Mouse (Mus musculus) limb, embryonic 15.5 days (tissue): ENCODE data around the gene Stx8. TPM values are rescaled to one million over a fixed set of nuclear protein-coding genes. Genes with fewer than 3 reads are reported as not detected.

Experiments used
- ATAC-seq: fragments of 200-750 bp; cut with Nextera tagmentation; 2 replicates; pipeline ENCODE4 v1.8.0; 2017; ENCODE audit warnings: low read depth, moderate TSS enrichment; ENCODE audit not compliant: insufficient number of reproducible peaks, low FRiP score, low TSS enrichment
- H3K27ac ChIP-seq: fragments of 300-500 bp; sonication (generic); 2 replicates; pipeline ENCODE4 v1.5.1; 2015; ENCODE audit warnings: moderate library complexity, mild to moderate bottlenecking, inconsistent platforms
- H3K27me3 ChIP-seq: fragments of 300-500 bp; sonication (generic); 2 replicates; pipeline ENCODE4 v1.6.1; 2015; ENCODE audit warnings: inconsistent platforms
- H3K36me3 ChIP-seq: fragments of 300-500 bp; sonication (generic); 2 replicates; pipeline ENCODE4 v1.6.1; 2015; ENCODE audit warnings: inconsistent platforms
- H3K4me1 ChIP-seq: fragments of 300-500 bp; sonication (generic); 2 replicates; pipeline ENCODE4 v1.6.1; 2015; ENCODE audit warnings: inconsistent platforms
- H3K4me2 ChIP-seq: fragments of 300-500 bp; sonication (generic); 2 replicates; pipeline ENCODE4 v1.6.1; 2015; ENCODE audit warnings: mild to moderate bottlenecking, inconsistent platforms
- H3K4me3 ChIP-seq: fragments of 300-500 bp; sonication (generic); 2 replicates; pipeline ENCODE4 v1.5.1; 2015; ENCODE audit warnings: mild to moderate bottlenecking, inconsistent platforms
- H3K9ac ChIP-seq: fragments of 300-500 bp; sonication (generic); 2 replicates; pipeline ENCODE4 v1.6.1; 2015; ENCODE audit warnings: inconsistent platforms
- H3K9me3 ChIP-seq: fragments of 300-500 bp; sonication (generic); 2 replicates; pipeline ENCODE4 v1.6.1; 2016; ENCODE audit warnings: inconsistent platforms
- WGBS: fragments of 180-500 bp; shearing (Covaris S2); methylation state at CpG from one replicate; pipeline ENCODE4 v1.1.7; 2015; 5-methylcytosine and 5-hydroxymethylcytosine counted together
- polyA plus RNA-seq: library from polyadenylated mRNA; unstranded; fragments of >200 nt; fragmentation: Nextera tagmentation; extraction: Ambion mirVana; gene quantifications from 2 replicates; pipeline ENCODE4 v1.2.1, GENCODE M21; 2015

Stx8 gene
- polyA plus RNA-seq, 1 experiment from 2014 or later, result 64.4 TPM

DNA sequence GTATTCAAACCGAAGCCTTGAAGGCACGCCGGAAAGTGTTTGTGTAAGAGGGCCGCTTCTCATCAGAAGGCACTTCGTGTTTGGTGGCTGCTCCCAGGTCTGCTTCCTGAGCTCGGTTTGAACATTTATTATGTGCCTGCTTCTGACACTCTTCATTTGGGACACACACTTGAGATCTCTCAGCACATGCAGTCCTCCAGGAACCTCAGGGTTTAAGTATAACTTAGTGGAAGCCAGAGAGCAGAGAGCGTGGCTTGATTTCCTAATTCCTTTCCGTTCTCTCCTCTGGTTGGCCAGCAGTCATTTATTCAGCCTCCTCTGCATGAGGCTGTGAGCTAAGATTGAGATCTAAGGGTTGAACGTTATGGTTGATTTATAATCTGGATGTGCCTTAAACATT lies 71.1 kb downstream of the Stx8 start:
- Histone ChIP-seq H3K27ac (no peak overlapping the region), H3K4me1 (peaks cover 12% of the 10 kb centered on the region)

DNA sequence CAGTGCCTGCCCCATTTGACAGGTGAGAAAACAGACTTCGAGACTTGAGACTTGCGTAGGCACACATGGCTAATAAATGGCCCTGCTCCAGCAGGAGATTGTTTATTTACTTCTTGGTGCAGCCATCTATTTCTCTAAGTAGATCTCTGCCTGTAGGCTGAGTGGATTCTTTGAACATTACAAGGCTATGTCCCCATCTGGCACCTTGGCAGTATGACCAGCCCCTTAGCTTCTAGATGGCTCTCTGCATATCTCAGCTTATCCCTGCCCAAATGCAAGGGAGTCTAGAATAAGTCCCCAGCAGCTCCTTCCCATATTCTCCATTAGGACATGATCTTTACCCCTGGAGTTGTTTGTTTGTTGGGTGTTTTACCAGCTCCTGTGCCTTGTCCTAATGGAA lies 72.1 kb downstream of the Stx8 start:
- 74% methylated on average over 2 of the region's 2 CpGs for WGBS
- Histone ChIP-seq H3K36me3 (no peaks in the 10 kb centered on the region), H3K4me2 (no peak overlapping the region), H3K4me1 (peaks cover 12% of the 10 kb centered on the region), H3K27ac (no peak overlapping the region), H3K4me3 (no peak overlapping the region), H3K9ac (no peak overlapping the region), H3K9me3 (no peaks in the 10 kb centered on the region), H3K27me3 (no peaks in the 10 kb centered on the region)
- ATAC-seq, result no peak

More for the DNA sequence above, 71.1 kb downstream of the Stx8 start:
- Histone ChIP-seq H3K9me3 (no peaks in the 10 kb centered on the region), H3K27me3 (no peaks in the 10 kb centered on the region), H3K4me2 (no peak overlapping the region), H3K36me3 (no peaks in the 10 kb centered on the region), H3K4me3 (no peak overlapping the region), H3K9ac (no peak overlapping the region)
- no peak for ATAC-seq
- WGBS, result 65% methylated on average over 9 of the region's 9 CpGs

DNA sequence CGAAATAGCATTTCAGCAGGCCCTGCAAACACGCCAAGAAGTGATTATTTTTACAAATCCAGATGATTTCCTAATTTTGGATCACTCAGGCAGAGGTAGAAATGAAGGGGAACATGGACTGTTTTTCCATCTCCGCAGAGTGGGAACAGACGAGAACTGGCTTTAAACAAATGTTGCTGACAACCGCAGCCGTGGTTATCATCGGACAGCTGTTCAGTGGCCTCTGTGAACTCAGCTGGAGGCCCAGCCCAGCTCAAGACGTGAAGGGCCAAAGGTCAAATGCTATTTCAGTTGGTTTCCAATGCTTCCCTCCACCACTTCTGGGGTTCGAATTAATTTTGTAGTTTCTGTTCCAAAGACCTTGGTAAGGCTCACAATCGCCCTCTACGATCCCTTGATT lies 78.2 kb downstream of the Stx8 start:
- no peak overlapping the region for H3K4me3 ChIP-seq
- no peak for ATAC-seq
- no peak overlapping the region for H3K4me2 ChIP-seq
- H3K9ac ChIP-seq, result no peak overlapping the region
- H3K9me3 ChIP-seq, result no peaks in the 10 kb centered on the region
- no peak overlapping the region for H3K27ac ChIP-seq
- H3K36me3 ChIP-seq, result no peaks in the 10 kb centered on the region
- 40% methylated on average over 11 of the region's 11 CpGs for WGBS
- H3K4me1 ChIP-seq, result no peaks in the 10 kb centered on the region
- no peaks in the 10 kb centered on the region for H3K27me3 ChIP-seq

DNA sequence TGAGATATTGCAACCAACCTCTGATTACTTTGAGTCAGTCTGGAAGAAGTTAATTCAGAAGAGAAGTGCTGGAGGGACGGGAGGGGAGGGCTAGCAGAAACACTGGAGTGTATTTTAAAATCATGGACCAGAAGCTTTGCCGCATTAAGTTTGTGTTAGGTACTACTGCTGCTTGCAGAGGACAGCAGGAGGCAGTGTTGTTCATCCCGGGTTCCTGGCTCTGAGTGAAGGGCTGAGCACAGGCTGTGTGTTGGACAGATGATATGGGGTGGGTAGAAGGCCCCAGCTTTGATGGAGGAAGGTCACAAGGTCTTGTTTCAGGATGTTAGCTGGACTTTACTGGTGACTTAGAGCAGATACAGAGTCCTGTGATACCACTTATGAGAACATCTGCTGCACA lies 80.9 kb downstream of the Stx8 start:
- H3K4me1 ChIP-seq, result peaks cover 3% of the 10 kb centered on the region; the same call in 1 of the 2 replicates
- H3K9me3 ChIP-seq, result no peaks in the 10 kb centered on the region
- no peak overlapping the region for H3K4me3 ChIP-seq
- ATAC-seq, result no peak
- WGBS, result 46% methylated on average over 3 of the region's 3 CpGs
- H3K36me3 ChIP-seq, result no peaks in the 10 kb centered on the region
- no peaks in the 10 kb centered on the region for H3K27me3 ChIP-seq
- H3K27ac ChIP-seq, result no peak overlapping the region
- H3K9ac ChIP-seq, result no peak overlapping the region
- no peak overlapping the region for H3K4me2 ChIP-seq

DNA sequence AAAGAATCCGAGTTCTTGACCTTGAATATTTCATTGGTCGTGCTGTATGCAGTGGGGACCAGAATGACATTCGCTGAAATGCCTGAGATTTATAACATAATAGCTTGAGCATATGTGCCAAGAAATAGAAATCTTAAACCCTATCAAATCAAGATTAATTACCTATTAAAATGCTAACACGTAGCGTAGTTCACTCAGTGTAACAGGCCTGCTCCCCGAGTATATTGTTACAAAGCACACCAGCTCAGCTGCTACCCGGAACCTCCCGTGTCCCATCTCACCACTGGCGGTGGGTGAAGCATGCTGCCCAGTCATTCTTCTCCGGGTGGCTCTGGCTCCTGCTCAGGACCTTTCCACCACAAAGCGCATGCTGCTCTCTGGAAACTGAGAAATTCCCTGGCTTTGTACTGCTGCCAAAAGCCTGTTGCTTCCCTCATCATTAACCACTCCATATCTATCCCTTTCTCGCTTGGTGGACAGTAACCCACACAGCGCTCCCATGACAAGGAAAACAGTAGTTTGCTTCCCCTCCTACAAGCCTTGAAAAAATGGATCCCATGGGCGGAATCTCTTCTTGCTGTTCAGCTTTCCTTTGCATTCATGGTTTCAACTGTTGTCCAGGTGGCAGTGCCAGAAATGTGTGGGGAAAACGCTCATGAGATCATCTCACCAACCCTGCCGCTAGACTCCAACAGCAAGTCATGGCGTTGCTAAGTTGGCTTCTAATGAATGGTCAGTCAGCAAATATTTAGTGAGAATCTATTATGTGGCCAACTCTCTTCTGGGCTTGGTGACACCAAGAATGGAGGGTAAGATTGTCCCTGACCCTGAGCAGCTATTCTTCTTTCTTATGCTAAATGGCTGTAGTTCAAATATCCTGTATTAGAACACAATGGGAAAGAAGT lies 83.5 kb downstream of the Stx8 start:
- no peak overlapping the region for H3K4me2 ChIP-seq
- H3K9me3 ChIP-seq, result no peaks in the 10 kb centered on the region
- H3K4me3 ChIP-seq, result no peak overlapping the region
- no peaks in the 10 kb centered on the region for H3K36me3 ChIP-seq
- no peak overlapping the region for H3K9ac ChIP-seq
- H3K27ac ChIP-seq, result no peak overlapping the region
- ATAC-seq, result no peak
- peaks cover 3% of the 10 kb centered on the region; the same call in 1 of the 2 replicates for H3K4me1 ChIP-seq
- H3K27me3 ChIP-seq, result no peaks in the 10 kb centered on the region
- 61% methylated on average over 17 of the region's 17 CpGs for WGBS

DNA sequence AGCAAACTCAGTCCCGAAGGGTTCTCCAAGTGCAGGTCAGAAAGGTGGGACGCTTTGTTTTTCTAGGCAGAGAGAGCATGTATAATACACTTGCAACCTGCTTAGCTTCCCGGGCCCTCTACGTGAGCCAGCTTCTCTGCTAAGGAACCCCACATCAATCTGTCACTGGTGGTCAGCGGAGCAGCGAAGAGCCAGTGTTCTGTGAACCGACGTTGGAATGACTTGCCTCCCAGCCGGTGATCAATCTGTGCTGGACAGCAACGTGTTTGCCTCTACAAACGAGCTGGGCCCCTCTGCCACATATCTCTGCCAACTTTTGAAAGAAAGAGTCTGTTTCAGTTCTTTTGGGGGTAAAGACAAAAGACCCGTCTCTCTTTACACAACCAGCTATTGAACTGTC lies 84.7 kb downstream of the Stx8 start:
- Histone ChIP-seq H3K9ac (no peak overlapping the region), H3K4me3 (no peak overlapping the region), H3K36me3 (no peaks in the 10 kb centered on the region), H3K9me3 (no peaks in the 10 kb centered on the region), H3K27me3 (no peaks in the 10 kb centered on the region), H3K4me2 (no peak overlapping the region), H3K27ac (no peak overlapping the region), H3K4me1 (peaks cover 3% of the 10 kb centered on the region; the same call in 1 of the 2 replicates)
- no peak for ATAC-seq
- WGBS, result 50% methylated on average over 12 of the region's 12 CpGs

DNA sequence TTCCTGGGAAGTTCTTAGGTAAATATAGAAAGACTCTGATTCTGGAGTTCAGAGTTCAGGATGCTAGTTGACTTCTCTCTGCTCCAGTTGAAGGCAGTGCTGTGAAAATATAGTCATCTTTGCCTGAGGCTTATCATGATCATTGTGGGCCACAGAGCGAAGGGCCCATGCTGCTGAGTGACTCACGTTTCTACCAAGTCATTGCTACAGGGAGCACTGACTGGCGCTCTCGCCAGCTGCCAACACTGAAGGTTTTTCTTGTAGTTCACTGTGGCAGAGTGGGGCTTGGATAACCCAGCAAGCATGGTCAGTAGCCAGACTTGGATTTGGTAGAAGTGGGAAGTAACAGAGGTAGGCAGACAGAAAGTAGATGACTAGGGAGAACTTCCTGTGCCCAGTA lies 85.3 kb downstream of the Stx8 start:
- H3K4me1 ChIP-seq, result peaks cover 3% of the 10 kb centered on the region; the same call in 1 of the 2 replicates
- H3K27ac ChIP-seq, result no peak overlapping the region
- H3K27me3 ChIP-seq, result no peaks in the 10 kb centered on the region
- no peak for ATAC-seq
- 92% methylated on average over 4 of the region's 4 CpGs for WGBS
- H3K9ac ChIP-seq, result no peak overlapping the region
- no peak overlapping the region for H3K4me2 ChIP-seq
- no peaks in the 10 kb centered on the region for H3K9me3 ChIP-seq
- H3K36me3 ChIP-seq, result no peaks in the 10 kb centered on the region
- H3K4me3 ChIP-seq, result no peak overlapping the region

DNA sequence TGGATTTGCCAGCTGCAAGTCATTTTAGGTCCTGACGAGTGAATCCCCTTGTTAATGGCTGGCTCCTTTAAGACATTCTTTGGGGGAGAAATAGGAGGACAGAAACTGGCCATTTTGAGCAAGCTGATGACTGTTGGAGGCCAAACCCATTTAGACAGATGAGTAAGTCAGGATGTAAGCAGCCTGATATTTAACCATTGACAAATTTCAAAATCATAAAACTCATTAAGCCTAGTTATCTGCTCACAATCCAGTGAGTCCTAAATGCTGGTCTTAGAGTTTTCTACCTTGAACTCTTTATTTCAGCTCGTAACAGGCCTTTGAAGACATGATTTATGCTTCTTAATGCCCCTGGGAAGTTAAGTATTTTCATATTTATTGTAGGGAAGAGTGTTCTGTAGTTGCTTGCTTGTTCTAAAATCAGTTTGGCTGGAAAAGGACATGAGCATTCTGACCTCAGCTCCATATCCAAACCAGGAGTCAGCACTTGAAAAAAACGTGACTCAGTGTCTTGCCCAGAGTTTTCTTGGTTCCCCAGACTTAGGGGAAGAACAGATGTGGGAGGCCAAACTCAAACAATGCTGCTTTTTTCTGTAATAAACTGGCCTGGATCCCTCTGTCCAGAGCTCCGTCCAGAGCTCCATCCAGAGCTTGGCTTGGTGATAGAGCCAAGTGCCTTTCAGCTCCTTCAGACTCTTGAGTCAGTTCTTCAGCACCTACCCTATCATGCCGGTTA lies 92.6 kb downstream of the Stx8 start:
- WGBS, result 51% methylated on average over 5 of the region's 5 CpGs
- H3K36me3 ChIP-seq, result no peaks in the 10 kb centered on the region
- H3K4me2 ChIP-seq, result no peak overlapping the region
- H3K27ac ChIP-seq, result no peak overlapping the region
- H3K9ac ChIP-seq, result no peak overlapping the region
- no peak overlapping the region for H3K4me3 ChIP-seq
- H3K4me1 ChIP-seq, result peaks cover 7% of the 10 kb centered on the region; the same call in 1 of the 2 replicates
- H3K27me3 ChIP-seq, result no peaks in the 10 kb centered on the region
- no peak for ATAC-seq
- H3K9me3 ChIP-seq, result no peaks in the 10 kb centered on the region

DNA sequence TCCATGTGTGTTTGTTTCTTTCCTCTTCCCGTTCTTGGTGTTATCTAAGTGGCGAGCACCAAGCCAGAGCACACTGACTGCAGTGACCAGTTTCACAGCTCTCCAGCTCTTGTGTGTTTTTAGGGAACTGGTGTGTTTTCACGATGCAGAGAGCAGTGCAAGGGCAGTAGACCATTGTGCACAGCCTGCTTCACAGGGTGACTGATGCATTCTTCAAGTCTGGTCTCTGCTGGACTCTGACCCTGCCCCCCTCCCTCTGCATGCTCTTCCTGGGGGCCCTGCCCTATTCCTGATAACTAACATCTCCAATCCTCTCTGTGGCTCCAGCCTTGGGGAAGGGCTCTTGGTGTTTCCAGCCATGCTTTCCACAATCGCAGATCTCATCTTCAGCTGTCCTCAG lies 94.7 kb downstream of the Stx8 start:
- H3K4me3 ChIP-seq, result no peak overlapping the region
- H3K9ac ChIP-seq, result no peak overlapping the region
- ATAC-seq, result no peak
- no peaks in the 10 kb centered on the region for H3K9me3 ChIP-seq
- 55% methylated on average over 4 of the region's 4 CpGs for WGBS
- H3K4me2 ChIP-seq, result no peak overlapping the region
- no peaks in the 10 kb centered on the region for H3K27me3 ChIP-seq
- H3K4me1 ChIP-seq, result peaks cover 7% of the 10 kb centered on the region; the same call in 1 of the 2 replicates
- no peak overlapping the region for H3K27ac ChIP-seq
- no peaks in the 10 kb centered on the region for H3K36me3 ChIP-seq

DNA sequence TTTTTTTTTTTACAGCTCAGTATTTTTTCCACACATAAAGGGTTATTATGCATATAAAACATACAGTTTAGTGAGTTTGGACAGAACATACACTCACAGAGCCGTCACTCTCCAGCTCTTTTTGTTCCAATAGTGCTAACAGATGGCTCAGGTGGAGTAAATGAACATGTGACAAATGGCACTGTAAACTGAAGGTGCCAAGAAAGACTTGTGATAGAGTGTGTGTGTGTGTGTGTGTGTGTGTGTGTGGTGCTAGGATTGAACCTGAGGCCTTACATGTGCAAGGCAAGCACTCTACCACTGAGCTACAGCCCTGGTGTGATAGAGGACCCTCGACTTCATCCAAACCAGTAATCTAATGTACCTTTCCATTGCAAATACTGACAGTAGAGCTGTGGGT lies 96.1 kb downstream of the Stx8 start:
- Histone ChIP-seq H3K4me1 (peaks cover 7% of the 10 kb centered on the region; the same call in 1 of the 2 replicates), H3K4me3 (no peak overlapping the region), H3K9ac (no peak overlapping the region), H3K27ac (no peak overlapping the region), H3K36me3 (no peaks in the 10 kb centered on the region), H3K4me2 (no peak overlapping the region), H3K9me3 (no peaks in the 10 kb centered on the region), H3K27me3 (no peaks in the 10 kb centered on the region)
- 64% methylated on average over 2 of the region's 2 CpGs for WGBS
- ATAC-seq, result no peak

DNA sequence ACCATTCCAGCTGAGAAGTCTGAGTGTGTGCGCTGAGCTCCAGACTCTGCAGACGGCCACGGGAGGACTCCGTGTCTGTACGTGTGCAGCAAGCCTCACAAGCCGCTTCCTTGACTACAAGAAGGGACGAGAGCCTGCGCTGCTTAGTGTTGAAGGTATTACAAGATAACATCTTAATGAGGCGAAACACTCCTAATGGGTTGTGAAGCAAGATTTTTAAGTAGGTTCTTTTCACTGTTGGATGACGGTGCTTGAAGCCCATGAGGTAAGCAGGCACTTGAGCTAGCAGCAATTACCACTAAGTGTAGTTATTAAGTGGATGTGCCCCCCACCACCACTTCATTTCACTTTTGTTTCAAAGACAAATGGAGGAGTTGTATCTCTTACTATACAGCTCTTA lies 101.8 kb downstream of the Stx8 start:
- no peak for ATAC-seq
- Histone ChIP-seq H3K4me2 (no peak overlapping the region), H3K36me3 (no peaks in the 10 kb centered on the region), H3K4me1 (no peaks in the 10 kb centered on the region), H3K9me3 (no peaks in the 10 kb centered on the region), H3K9ac (no peak overlapping the region), H3K27ac (no peak overlapping the region), H3K27me3 (no peaks in the 10 kb centered on the region), H3K4me3 (no peak overlapping the region)
- WGBS, result 80% methylated on average over 10 of the region's 10 CpGs

DNA sequence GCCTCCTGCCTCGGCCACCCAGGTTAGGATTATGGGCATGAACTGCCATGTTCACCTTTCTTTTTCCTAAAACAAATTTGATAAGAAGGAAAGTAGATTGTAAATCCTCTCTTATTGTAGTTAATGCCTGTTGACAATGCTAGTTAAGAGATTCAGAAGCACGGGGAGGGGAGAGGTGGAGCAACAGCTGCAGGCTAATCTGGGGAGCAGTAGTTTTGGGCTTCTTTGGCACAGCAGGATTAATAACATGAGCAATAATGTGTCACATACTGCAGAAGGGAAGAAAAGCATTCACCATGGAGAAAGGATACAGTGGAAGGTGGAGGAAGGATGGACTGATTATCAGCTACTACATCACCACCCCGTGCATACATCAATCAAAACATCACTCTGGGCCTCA lies 104.1 kb downstream of the Stx8 start:
- H3K4me1 ChIP-seq, result peaks cover 16% of the 10 kb centered on the region
- no peak overlapping the region for H3K9ac ChIP-seq
- no peak overlapping the region for H3K27ac ChIP-seq
- no peaks in the 10 kb centered on the region for H3K36me3 ChIP-seq
- H3K4me2 ChIP-seq, result no peak overlapping the region
- WGBS, result 61% methylated on average over 3 of the region's 3 CpGs
- H3K27me3 ChIP-seq, result no peaks in the 10 kb centered on the region
- H3K9me3 ChIP-seq, result no peaks in the 10 kb centered on the region
- ATAC-seq, result no peak
- no peak overlapping the region for H3K4me3 ChIP-seq
